Mouse (Mus musculus): ENCODE data around the gene Plekhb1. TPM values are rescaled to one million over a fixed set of nuclear protein-coding genes. Genes with fewer than 3 reads are reported as not detected.

Gene Plekhb1
- total and polyA plus RNA-seq, 2 experiments from 2014 or later: 20.4 to 22.1 TPM

GRCm38 (mm10) chr7:100658093-100658578, 4.1 kb downstream of the Plekhb1 start:
- TF ChIP-seq CTCF (IDR thresholded peaks at IDR 0.05; ENCODE audit: low read depth): no peak
- Histone ChIP-seq H3K4me2 (ENCODE audit: low read depth) (peak overlapping the region; percentile 35), H3K36me3 (ENCODE audit: insufficient read depth) (no peaks in the 10 kb centered on the region), H3K9ac (no peak overlapping the region), H3K27ac (ENCODE audit: low read depth, low read length) (no peak overlapping the region), H3K27me3 (ENCODE audit: insufficient read depth, low read length) (no peaks in the 10 kb centered on the region), H3K4me3 (ENCODE audit: low read depth, low read length) (no peak overlapping the region), H3K4me1 (ENCODE audit: insufficient read depth) (peaks cover 3% of the 10 kb centered on the region), H3K9me3 (ENCODE audit: low read length) (no peaks in the 10 kb centered on the region)
- peak; percentile 37 for DNase-seq
- ATAC-seq: peak; percentile 26; the same call in 1 of the 2 replicates
- WGBS: 32% methylated on average over 18 of the region's 18 CpGs

- Histone ChIP-seq H3K36me3 (ENCODE audit: insufficient read depth) (no peaks in the 10 kb centered on the region; the same call in 1 of the 2 replicates), H3K27me3 (ENCODE audit: insufficient read depth, low read length) (no peaks in the 10 kb centered on the region), H3K9me3 (ENCODE audit: low read length) (no peaks in the 10 kb centered on the region), H3K9ac (no peak overlapping the region), H3K27ac (ENCODE audit: low read depth, low read length) (no peak overlapping the region), H3K4me1 (ENCODE audit: insufficient read depth) (no peaks in the 10 kb centered on the region; the same call in 1 of the 2 replicates), H3K4me3 (ENCODE audit: low read depth, low read length) (no peak overlapping the region), H3K4me2 (ENCODE audit: low read depth) (no peak overlapping the region)
- DNase-seq (no peak), ATAC-seq (peak; percentile 25; the same call in 1 of the 2 replicates)
- 51% methylated on average over 5 of the region's 5 CpGs for WGBS
- no peak for TF ChIP-seq CTCF (IDR thresholded peaks at IDR 0.05; ENCODE audit: low read depth)
Observed at GRCm38 (mm10) chr7:100656739-100657138, 5.5 kb downstream of the Plekhb1 start.

GRCm38 (mm10) chr7:100654441-100654840, 7.8 kb downstream of the Plekhb1 start:
- ATAC-seq: no peak
- no peak overlapping the region for H3K4me3 ChIP-seq (ENCODE audit: low read depth, low read length)
- no peak overlapping the region for H3K9ac ChIP-seq
- no peaks in the 10 kb centered on the region for H3K27me3 ChIP-seq (ENCODE audit: insufficient read depth, low read length)
- no peaks in the 10 kb centered on the region; the same call in 1 of the 2 replicates for H3K4me1 ChIP-seq (ENCODE audit: insufficient read depth)
- H3K4me2 ChIP-seq (ENCODE audit: low read depth): no peak overlapping the region
- 88% methylated on average over 8 of the region's 8 CpGs for WGBS
- DNase-seq: no peak
- H3K36me3 ChIP-seq (ENCODE audit: insufficient read depth): no peaks in the 10 kb centered on the region; the same call in 1 of the 2 replicates
- peak overlapping the region; percentile 40 for H3K27ac ChIP-seq (ENCODE audit: low read depth, low read length)
- no peaks in the 10 kb centered on the region for H3K9me3 ChIP-seq (ENCODE audit: low read length)
- TF ChIP-seq CTCF (IDR thresholded peaks at IDR 0.05; ENCODE audit: low read depth): no peak

- Histone ChIP-seq H3K4me1 (ENCODE audit: insufficient read depth) (no peaks in the 10 kb centered on the region; the same call in 1 of the 2 replicates), H3K4me2 (ENCODE audit: low read depth) (no peak overlapping the region), H3K4me3 (ENCODE audit: low read depth, low read length) (no peak overlapping the region), H3K27me3 (ENCODE audit: insufficient read depth, low read length) (no peaks in the 10 kb centered on the region), H3K9me3 (ENCODE audit: low read length) (no peaks in the 10 kb centered on the region), H3K36me3 (ENCODE audit: insufficient read depth) (peaks cover 3% of the 10 kb centered on the region; the same call in 1 of the 2 replicates), H3K9ac (no peak overlapping the region), H3K27ac (ENCODE audit: low read depth, low read length) (no peak overlapping the region)
- DNase-seq: peak; percentile 58
- no peak for TF ChIP-seq CTCF (IDR thresholded peaks at IDR 0.05; ENCODE audit: low read depth)
- ATAC-seq: peak; percentile 88
- WGBS: 50% methylated on average over 9 of the region's 9 CpGs
Observed at GRCm38 (mm10) chr7:100653480-100654266, 8.5 kb downstream of the Plekhb1 start.

- no peak for DNase-seq
- 71% methylated on average over 4 of the region's 4 CpGs for WGBS
- no peak for ATAC-seq
- Histone ChIP-seq H3K4me2 (ENCODE audit: low read depth) (no peak overlapping the region), H3K4me3 (ENCODE audit: low read depth, low read length) (no peak overlapping the region), H3K9ac (no peak overlapping the region), H3K27ac (ENCODE audit: low read depth, low read length) (no peak overlapping the region), H3K27me3 (ENCODE audit: insufficient read depth, low read length) (no peaks in the 10 kb centered on the region), H3K9me3 (ENCODE audit: low read length) (no peaks in the 10 kb centered on the region), H3K4me1 (ENCODE audit: insufficient read depth) (no peaks in the 10 kb centered on the region), H3K36me3 (ENCODE audit: insufficient read depth) (peaks cover 3% of the 10 kb centered on the region; the same call in 1 of the 2 replicates)
- TF ChIP-seq CTCF (IDR thresholded peaks at IDR 0.05; ENCODE audit: low read depth): no peak
Observed at GRCm38 (mm10) chr7:100651011-100651410, 11.2 kb downstream of the Plekhb1 start.

GRCm38 (mm10) chr7:100650421-100650820, 11.8 kb downstream of the Plekhb1 start:
- Histone ChIP-seq H3K4me3 (ENCODE audit: low read depth, low read length) (no peak overlapping the region), H3K27ac (ENCODE audit: low read depth, low read length) (no peak overlapping the region), H3K4me2 (ENCODE audit: low read depth) (no peak overlapping the region), H3K9me3 (ENCODE audit: low read length) (no peaks in the 10 kb centered on the region), H3K4me1 (ENCODE audit: insufficient read depth) (no peaks in the 10 kb centered on the region), H3K36me3 (ENCODE audit: insufficient read depth) (peaks cover 3% of the 10 kb centered on the region; the same call in 1 of the 2 replicates), H3K9ac (no peak overlapping the region), H3K27me3 (ENCODE audit: insufficient read depth, low read length) (no peaks in the 10 kb centered on the region)
- DNase-seq: no peak
- ATAC-seq: no peak
- TF ChIP-seq CTCF (IDR thresholded peaks at IDR 0.05; ENCODE audit: low read depth): no peak
- WGBS: 86% methylated on average over 6 of the region's 6 CpGs

- Histone ChIP-seq H3K27ac (ENCODE audit: low read depth, low read length) (no peak overlapping the region), H3K27me3 (ENCODE audit: insufficient read depth, low read length) (no peaks in the 10 kb centered on the region), H3K4me2 (ENCODE audit: low read depth) (no peak overlapping the region), H3K9me3 (ENCODE audit: low read length) (no peaks in the 10 kb centered on the region), H3K4me3 (ENCODE audit: low read depth, low read length) (no peak overlapping the region), H3K36me3 (ENCODE audit: insufficient read depth) (peaks cover 3% of the 10 kb centered on the region; the same call in 1 of the 2 replicates), H3K4me1 (ENCODE audit: insufficient read depth) (no peaks in the 10 kb centered on the region), H3K9ac (no peak overlapping the region)
- DNase-seq: no peak
- ATAC-seq: no peak
- WGBS: 81% methylated on average over 8 of the region's 8 CpGs
- TF ChIP-seq CTCF (IDR thresholded peaks at IDR 0.05; ENCODE audit: low read depth): no peak
Observed at GRCm38 (mm10) chr7:100649826-100650225, 12.4 kb downstream of the Plekhb1 start.

Measured in forebrain, postnatal 0 days (tissue).